Mouse (Mus musculus) brain, embryonic 14.5 days (tissue): ENCODE measurements around the gene Kcnip1. TPM values are rescaled to one million over a fixed set of nuclear protein-coding genes. Genes with fewer than 3 reads are reported as not detected.
A peak's percentile ranks its signal among the peaks of the same experiment; 100 is the strongest.

Source experiments
- DNase-seq: peaks from one replicate; pipeline ENCODE4 v3.0.0-alpha.2; 2011; ENCODE audit warnings: low read depth
- CTCF ChIP-seq: fragments of 200-500 bp; IDR thresholded peaks from 2 replicates; pipeline ENCODE4 v1.5.1; 2012; ENCODE audit warnings: inconsistent platforms, mild to moderate bottlenecking, moderate library complexity, borderline replicate concordance; ENCODE audit not compliant: insufficient read depth, insufficient read length; ENCODE audit errors: extremely low read depth
- POLR2A ChIP-seq: fragments of 200-500 bp; IDR thresholded peaks from 2 replicates; pipeline ENCODE4 v1.6.1; 2012; ENCODE audit warnings: mild to moderate bottlenecking, inconsistent platforms, borderline replicate concordance; ENCODE audit not compliant: poor library complexity, insufficient read depth, insufficient read length, severe bottlenecking; ENCODE audit errors: extremely low read depth
- polyA plus RNA-seq: library from polyadenylated mRNA; depleted of rRNA; stranded (reverse); fragments of >200 nt; gene quantifications from 2 replicates; pipeline ENCODE4 v1.2.3, GENCODE M21; 2012

Kcnip1 gene
- polyA plus RNA-seq, 1 experiment: 56.6 TPM

DNA sequence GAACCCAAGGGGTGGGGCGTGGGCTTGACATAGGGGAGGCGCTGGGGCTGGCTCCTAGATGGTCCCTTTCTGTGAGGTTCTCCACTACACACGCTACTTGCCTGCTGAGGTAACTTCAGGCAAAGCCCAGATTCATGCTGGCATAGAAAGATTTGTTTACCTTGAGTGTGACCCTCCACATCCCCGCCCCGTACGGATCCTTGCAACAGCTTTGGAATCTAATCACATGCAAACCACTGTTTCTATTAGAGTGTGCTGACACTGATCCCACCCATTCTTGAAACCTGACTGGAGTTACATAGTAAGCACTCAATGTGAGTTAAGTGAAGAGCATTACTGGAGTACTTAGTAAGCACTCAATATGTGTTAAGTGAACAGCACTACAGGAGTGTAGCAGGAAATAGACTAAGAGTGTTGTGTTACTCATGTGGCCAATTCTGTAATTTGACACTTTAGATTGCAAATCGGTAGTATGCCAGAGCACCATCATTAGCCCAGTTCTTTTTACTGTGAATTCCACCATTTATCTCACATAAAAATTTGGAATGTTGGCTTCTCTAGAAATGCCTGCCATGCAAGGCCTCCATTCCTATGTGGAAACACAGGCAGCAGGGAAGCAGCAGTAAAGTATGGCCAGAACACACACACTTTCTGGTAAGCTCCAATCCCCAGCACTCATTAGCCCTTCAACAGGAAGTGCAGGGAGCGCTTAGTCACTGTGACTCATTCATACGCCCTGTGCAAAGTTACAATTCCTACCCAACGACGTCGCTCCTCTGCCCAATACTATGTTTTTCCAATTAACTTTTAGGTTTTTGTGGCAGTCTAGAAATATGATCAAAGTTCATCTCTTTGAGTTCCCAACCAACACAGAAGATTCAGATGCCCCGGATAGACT is 332.7 kb downstream of the Kcnip1 start:
- DNase-seq: no peak
- TF ChIP-seq CTCF: no peak

GRCm38 (mm10) chr11:33655861-33656593 is 336.9 kb downstream of the Kcnip1 start:
- TF ChIP-seq POLR2A: no peak
- TF ChIP-seq CTCF: no peak
- no peak for DNase-seq

GRCm38 (mm10) chr11:33655221-33655620 is 337.7 kb downstream of the Kcnip1 start:
- no peak for DNase-seq
- no peak for TF ChIP-seq CTCF
- no peak for TF ChIP-seq POLR2A

GRCm38 (mm10) chr11:33654485-33654884 is 338.5 kb downstream of the Kcnip1 start:
- TF ChIP-seq POLR2A (no peak), CTCF (no peak)

GRCm38 (mm10) chr11:33649358-33649757 is 343.6 kb downstream of the Kcnip1 start:
- no peak for DNase-seq
- TF ChIP-seq POLR2A: no peak
- no peak for TF ChIP-seq CTCF

More at GRCm38 (mm10) chr11:33654485-33654884, 338.5 kb downstream of the Kcnip1 start:
- DNase-seq: no peak

GRCm38 (mm10) chr11:33637107-33637506 is 355.8 kb downstream of the Kcnip1 start:
- TF ChIP-seq POLR2A: no peak
- no peak for TF ChIP-seq CTCF

GRCm38 (mm10) chr11:33627136-33627742 is 365.7 kb downstream of the Kcnip1 start:
- peak; percentile 32 for DNase-seq
- TF ChIP-seq CTCF (no peak), POLR2A (no peak)

More at GRCm38 (mm10) chr11:33637107-33637506, 355.8 kb downstream of the Kcnip1 start:
- DNase-seq: no peak

DNA sequence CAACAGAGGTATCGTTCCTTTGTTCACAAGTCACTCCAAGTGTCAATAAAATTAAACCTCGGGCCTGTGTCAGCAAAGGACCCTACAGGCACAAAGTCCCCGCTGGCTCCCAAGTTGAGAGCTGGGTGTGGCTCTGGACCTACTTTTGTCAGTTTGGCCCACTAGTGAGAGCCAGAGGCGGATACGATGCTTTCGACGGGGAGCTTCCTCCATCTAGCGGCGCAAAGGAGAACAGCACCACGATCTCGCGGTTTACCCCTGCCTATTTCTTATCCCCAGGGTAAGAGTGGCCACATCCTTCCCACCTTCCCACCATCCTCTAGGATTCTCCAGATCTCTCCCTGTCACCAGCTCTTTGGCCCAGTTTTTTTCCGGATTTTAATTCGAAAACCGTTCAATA is 378.7 kb downstream of the Kcnip1 start:
- peak; percentile 73 for DNase-seq
- TF ChIP-seq POLR2A (no peak), CTCF (peak; percentile 98)

DNA sequence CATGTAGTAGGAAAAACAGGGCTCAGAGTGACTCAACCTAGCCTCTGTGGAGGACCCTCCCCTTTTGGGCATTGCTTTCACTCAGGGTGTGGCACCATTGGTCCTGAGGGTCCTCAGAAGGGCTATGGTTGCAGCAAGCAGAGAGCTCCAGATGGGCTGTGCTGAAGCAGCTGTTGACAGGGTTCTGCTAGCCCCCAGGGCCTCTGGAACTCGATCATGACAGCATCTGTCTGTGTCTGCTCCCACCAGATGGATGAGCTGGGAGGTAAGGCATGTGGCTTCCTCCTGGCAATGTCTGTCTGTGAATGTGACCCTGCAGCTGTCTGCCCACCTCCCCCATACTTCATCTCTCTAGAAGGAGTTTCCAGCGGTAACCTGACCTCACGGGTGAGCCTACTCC is 385.2 kb downstream of the Kcnip1 start:
- no peak for TF ChIP-seq CTCF
- TF ChIP-seq POLR2A: no peak
- DNase-seq: no peak

GRCm38 (mm10) chr11:33603174-33603573 is 389.8 kb downstream of the Kcnip1 start:
- no peak for DNase-seq
- TF ChIP-seq CTCF (no peak), POLR2A (no peak)

GRCm38 (mm10) chr11:33598986-33599385 is 394.0 kb downstream of the Kcnip1 start, which contains the start of gene D130052B06Rik:
D130052B06Rik (plus strand) TSS chr11:33599302.
- no peak for DNase-seq
- no peak for TF ChIP-seq POLR2A
- TF ChIP-seq CTCF: no peak
